Mouse (Mus musculus): ENCODE results near the gene Cela3b. TPM values are rescaled to one million over a fixed set of nuclear protein-coding genes. Genes with fewer than 3 reads are reported as not detected.

Cela3b gene
- total and polyA plus RNA-seq, 3 experiments, result not detected

DNA sequence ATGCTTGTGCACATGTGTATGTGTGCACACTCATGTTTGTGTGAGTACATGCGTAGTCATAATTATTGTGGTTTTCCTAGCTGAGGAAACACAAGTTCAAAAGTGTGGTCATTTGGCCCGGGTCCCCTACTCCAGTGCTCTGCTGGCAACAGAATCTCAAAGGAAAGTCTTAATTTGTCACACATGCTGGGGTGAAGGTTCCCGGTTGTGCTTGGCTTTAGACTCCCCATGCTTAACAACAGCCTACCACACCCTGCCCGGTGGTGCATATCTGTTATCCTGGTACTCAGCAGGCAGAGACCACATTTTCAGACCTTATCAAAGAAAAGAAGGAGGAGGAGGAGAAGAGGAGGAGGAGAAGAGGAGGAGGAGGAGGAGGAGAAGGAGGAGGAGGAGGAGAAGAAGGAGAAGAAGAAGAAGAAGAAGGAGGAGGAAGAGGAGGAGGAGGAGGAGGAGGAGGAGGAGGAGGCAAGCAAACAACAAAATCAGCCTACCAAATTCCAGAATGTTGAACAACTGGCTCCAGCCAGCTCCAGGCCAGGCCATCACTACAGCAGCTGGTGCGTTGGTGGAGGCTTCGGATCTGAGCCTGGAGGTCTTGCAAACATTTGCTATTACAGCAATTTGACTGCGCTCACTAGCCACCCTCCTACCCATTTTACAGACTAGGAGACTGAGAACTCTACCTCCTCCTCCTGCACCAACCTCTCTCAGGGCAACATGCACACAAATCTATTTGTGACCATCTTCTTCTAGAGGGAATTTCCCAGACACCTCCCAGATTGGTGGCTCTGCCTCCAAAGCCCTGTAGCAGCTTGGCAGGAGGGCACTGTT lies 17.2 kb upstream of the Cela3b start:
- dilution Hi-C loops (cut with MboI; ENCODE audit: extremely low pct_ligation_motif_present, extremely low pct_unique_long_range_greater_than_20kb, low sequenced_read_pairs) (no loop called here), in situ Hi-C loops (cut with MboI; ENCODE audit: low pct_ligation_motif_present, low pct_unique_long_range_greater_than_20kb, low sequenced_read_pairs) (loop anchor here (5.0 to 25.0 kb wide), 2 partner anchors 100 to 360 kb away; no protein-coding TSS in a partner anchor)
- TF ChIP-seq KAT2A (IDR thresholded peaks at IDR 0.05; ENCODE audit: insufficient replicate concordance, low read length) (no peak), ELF1 (IDR thresholded peaks at IDR 0.05; ENCODE audit: low read depth, low read length) (no peak), EP300 (IDR thresholded peaks at IDR 0.05; ENCODE audit: low read length) (no peak), JUND (conservative IDR thresholded peaks at IDR 0.05; ENCODE audit: low read depth, low read length) (no peak), ZKSCAN1 (IDR thresholded peaks at IDR 0.05; ENCODE audit: borderline replicate concordance, low read depth, low read length) (no peak), GABPA (IDR thresholded peaks at IDR 0.05; ENCODE audit: insufficient replicate concordance, low read depth, low read length) (no peak), UBTF (IDR thresholded peaks at IDR 0.05; ENCODE audit: low read depth, low read length) (no peak), MEF2A (IDR thresholded peaks at IDR 0.05; ENCODE audit: borderline replicate concordance, low read depth, low read length) (no peak), NELFE (IDR thresholded peaks at IDR 0.05; ENCODE audit: low read depth, low read length) (no peak), RAD21 (IDR thresholded peaks at IDR 0.05; ENCODE audit: low read depth, low read length) (no peak), JUN (IDR thresholded peaks at IDR 0.05; ENCODE audit: insufficient read depth, low read depth, low read length) (no peak), ZC3H11A (IDR thresholded peaks at IDR 0.05; ENCODE audit: low read depth, low read length) (no peak), NRF1 (IDR thresholded peaks at IDR 0.05; ENCODE audit: low read depth, low read length) (no peak), TCF12 (IDR thresholded peaks at IDR 0.05; ENCODE audit: low read depth, low read length) (no peak), ETS1 (conservative IDR thresholded peaks at IDR 0.05; ENCODE audit: low read depth, low read length) (no peak)
- Histone ChIP-seq H3K36me3 (replicated peaks in 1 of 2; ENCODE audit: control insufficient read depth in 1 of 2, insufficient read depth in 1 of 2, low read length in 1 of 2) (no peaks in the 10 kb centered on the region), H3K4me3 (replicated peaks in 1 of 3; ENCODE audit: low read depth in 2 of 3, low read length in 2 of 3, poor library complexity in 1 of 3) (peak overlapping the region in 1 of 3 experiments; percentile 30), H3K9me3 (replicated peaks; ENCODE audit: low read length) (no peaks in the 10 kb centered on the region), H3K4me1 (ENCODE audit: control insufficient read depth in 1 of 2, insufficient read depth in 2 of 2) (peaks cover 26 to 51% of the 10 kb centered on the region in 2 experiments), H3K9ac (ENCODE audit: insufficient read depth, low read depth) (no peak overlapping the region), H3K79me2 (replicated peaks; ENCODE audit: control insufficient read depth, extremely low read depth, insufficient read depth, poor library complexity, severe bottlenecking) (no peaks in the 10 kb centered on the region), H3K27me3 (replicated peaks) (no peaks in the 10 kb centered on the region), H3K27ac (ENCODE audit: insufficient read depth, low read depth) (no peak overlapping the region), H3K4me2 (ENCODE audit: insufficient read depth, low read depth, poor library complexity, severe bottlenecking) (no peak overlapping the region)
- DNase-seq (ENCODE audit: extremely low read depth), result no peak

DNA sequence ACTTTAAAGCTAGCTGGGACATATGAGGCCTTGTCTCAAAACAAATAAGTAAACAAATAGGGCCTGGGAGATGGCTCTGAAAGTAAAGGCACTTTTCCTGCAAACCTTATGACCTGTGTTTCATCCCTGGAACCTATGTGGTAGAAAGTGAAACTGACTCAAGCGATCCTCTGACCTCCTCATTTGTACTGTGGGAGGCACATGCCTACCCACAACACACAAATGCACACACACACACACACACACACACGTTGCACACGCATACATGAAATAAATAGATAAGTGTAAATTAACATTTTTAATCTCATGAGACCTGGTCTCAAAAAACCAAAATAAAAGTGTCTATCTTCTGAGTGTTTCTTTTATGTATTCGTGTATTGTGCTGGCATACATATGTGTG lies 15.5 kb upstream of the Cela3b start:
- in situ Hi-C loops (cut with MboI; ENCODE audit: low pct_ligation_motif_present, low pct_unique_long_range_greater_than_20kb, low sequenced_read_pairs) (loop anchor here (5.0 to 25.0 kb wide), 2 partner anchors 101 to 359 kb away; no protein-coding TSS in a partner anchor), dilution Hi-C loops (cut with MboI; ENCODE audit: extremely low pct_ligation_motif_present, extremely low pct_unique_long_range_greater_than_20kb, low sequenced_read_pairs) (no loop called here)
- no peak overlapping the region for H3K4me3 ChIP-seq (replicated peaks in 1 of 3; ENCODE audit: low read depth in 2 of 3, low read length in 2 of 3, poor library complexity in 1 of 3)
- TF ChIP-seq KAT2A (IDR thresholded peaks at IDR 0.05; ENCODE audit: insufficient replicate concordance, low read length) (no peak), IRF4 (IDR thresholded peaks at IDR 0.05; ENCODE audit: low read depth, low read length) (peak; percentile 62; the same call in 1 of the 2 replicates), MAX (IDR thresholded peaks at IDR 0.05; ENCODE audit: low read length) (no peak), SIN3A (IDR thresholded peaks at IDR 0.05; ENCODE audit: low read length) (no peak), HCFC1 (IDR thresholded peaks at IDR 0.05; ENCODE audit: low read depth, low read length) (no peak), ZMIZ1 (IDR thresholded peaks at IDR 0.05; ENCODE audit: low read depth, low read length) (no peak), USF1 (IDR thresholded peaks at IDR 0.05; ENCODE audit: low read depth, low read length) (no peak), RAD21 (IDR thresholded peaks at IDR 0.05; ENCODE audit: low read depth, low read length) (no peak), USF2 (conservative IDR thresholded peaks at IDR 0.05; ENCODE audit: low read depth, low read length) (no peak), POLR2A (IDR thresholded peaks at IDR 0.05; ENCODE audit: low read depth, low read length) (no peak), JUN (IDR thresholded peaks at IDR 0.05; ENCODE audit: insufficient read depth, low read depth, low read length) (no peak), JUND (conservative IDR thresholded peaks at IDR 0.05; ENCODE audit: low read depth, low read length) (no peak), ZNF384 (IDR thresholded peaks at IDR 0.05; ENCODE audit: low read depth, low read length) (no peak), PAX5 (IDR thresholded peaks at IDR 0.05; ENCODE audit: low read length) (no peak), MAZ (IDR thresholded peaks at IDR 0.05; ENCODE audit: low read depth, low read length) (no peak), BHLHE40 (IDR thresholded peaks at IDR 0.05; ENCODE audit: low read depth, low read length) (peak; percentile 74), TCF12 (IDR thresholded peaks at IDR 0.05; ENCODE audit: low read depth, low read length) (no peak), MEF2A (IDR thresholded peaks at IDR 0.05; ENCODE audit: borderline replicate concordance, low read depth, low read length) (no peak)
- H3K4me2 ChIP-seq (ENCODE audit: insufficient read depth, low read depth, poor library complexity, severe bottlenecking), result no peak overlapping the region
- H3K27ac ChIP-seq (ENCODE audit: insufficient read depth, low read depth), result no peak overlapping the region
- H3K27me3 ChIP-seq (replicated peaks), result no peaks in the 10 kb centered on the region
- H3K9ac ChIP-seq (ENCODE audit: insufficient read depth, low read depth), result no peak overlapping the region
- no peaks in the 10 kb centered on the region for H3K36me3 ChIP-seq (replicated peaks in 1 of 2; ENCODE audit: control insufficient read depth in 1 of 2, insufficient read depth in 1 of 2, low read length in 1 of 2)
- DNase-seq (ENCODE audit: extremely low read depth), result no peak
- H3K9me3 ChIP-seq (replicated peaks; ENCODE audit: low read length), result no peaks in the 10 kb centered on the region
- peaks cover 26 to 51% of the 10 kb centered on the region in 2 experiments for H3K4me1 ChIP-seq (ENCODE audit: control insufficient read depth in 1 of 2, insufficient read depth in 2 of 2)
- H3K79me2 ChIP-seq (replicated peaks; ENCODE audit: control insufficient read depth, extremely low read depth, insufficient read depth, poor library complexity, severe bottlenecking), result no peaks in the 10 kb centered on the region
